Mouse (Mus musculus): Measurements from ENCODE around the gene Ccdc191.

GRCm38 (mm10) chr16:43973606-43974220 is 84.1 kb downstream of the Ccdc191 start:
- TF ChIP-seq POLR2A (IDR thresholded peaks at IDR 0.05; ENCODE audit: insufficient read length, low read depth) = no peak
- no peak for TF ChIP-seq REST (IDR thresholded peaks at IDR 0.05; ENCODE audit: insufficient read depth, insufficient read length)
- TF ChIP-seq SRF (IDR thresholded peaks at IDR 0.05; ENCODE audit: control insufficient read depth, insufficient read length, low read depth) = no peak
- TF ChIP-seq TCF12 (IDR thresholded peaks at IDR 0.05; ENCODE audit: insufficient read depth, poor library complexity, severe bottlenecking) = no peak
- TF ChIP-seq MAX (IDR thresholded peaks at IDR 0.05; ENCODE audit: low read depth) = no peak
- TF ChIP-seq USF1 (IDR thresholded peaks at IDR 0.05; ENCODE audit: low read depth) = no peak
- no peak for TF ChIP-seq CEBPB (IDR thresholded peaks at IDR 0.05; ENCODE audit: insufficient read depth, poor library complexity, severe bottlenecking)
- no peak for TF ChIP-seq TCF3 (IDR thresholded peaks at IDR 0.05; ENCODE audit: insufficient read length, low read depth)
- no peak for TF ChIP-seq POLR2AphosphoS2 (IDR thresholded peaks at IDR 0.05; ENCODE audit: insufficient read length, low read depth)
- no peak for TF ChIP-seq MYOD1 (IDR thresholded peaks at IDR 0.05; ENCODE audit: control insufficient read depth in 1 of 3, insufficient read length in 2 of 3, low read depth in 2 of 3)
- no peak for TF ChIP-seq E2F4 (IDR thresholded peaks at IDR 0.05; ENCODE audit: insufficient read depth)
- no peak for TF ChIP-seq MYOG (IDR thresholded peaks at IDR 0.05; ENCODE audit: control insufficient read depth in 1 of 3, insufficient read depth in 1 of 3, insufficient read length in 2 of 3, low read depth in 2 of 3)
